Mouse (Mus musculus) midbrain, postnatal 0 days (tissue): Measurements from ENCODE around the gene Hoxb2. TPM values are rescaled to one million over a fixed set of nuclear protein-coding genes. Genes with fewer than 3 reads are reported as not detected.

Experiments used
- ATAC-seq: fragments of 200-750 bp; cut with Nextera tagmentation; 2 replicates; pipeline ENCODE4 v1.8.0; 2017; ENCODE audit warnings: moderate number of reproducible peaks, mild to moderate bottlenecking, moderate TSS enrichment, moderate library complexity; ENCODE audit not compliant: low FRiP score
- DNase-seq: peaks from one replicate; pipeline ENCODE4 v3.0.0-alpha.2; 2015; ENCODE audit warnings: low spot score
- H3K27ac ChIP-seq: fragments of 300-500 bp; sonication (generic); 2 replicates; pipeline ENCODE4 v1.5.1; 2014; ENCODE audit warnings: low read depth, mild to moderate bottlenecking, low read length, mixed read lengths
- H3K27me3 ChIP-seq: fragments of 300-500 bp; sonication (generic); 2 replicates; pipeline ENCODE4 v1.6.1; 2014; ENCODE audit warnings: low read length, control low read depth, mixed read lengths; ENCODE audit not compliant: insufficient read depth
- H3K36me3 ChIP-seq: fragments of 300-500 bp; sonication (generic); 2 replicates; pipeline ENCODE4 v1.6.1; 2014; ENCODE audit warnings: low read length, control low read depth, mixed read lengths; ENCODE audit not compliant: insufficient read depth
- H3K4me1 ChIP-seq: fragments of 300-500 bp; sonication (generic); 2 replicates; pipeline ENCODE4 v1.6.1; 2014; ENCODE audit warnings: mild to moderate bottlenecking, control low read depth, antibody characterized with exemption, low read length, mixed read lengths; ENCODE audit not compliant: insufficient read depth
- H3K4me2 ChIP-seq: fragments of 300-500 bp; sonication (generic); 2 replicates; pipeline ENCODE4 v1.6.1; 2014; ENCODE audit warnings: low read depth, mild to moderate bottlenecking, low read length, mixed read lengths; ENCODE audit not compliant: poor library complexity, severe bottlenecking
- H3K4me3 ChIP-seq: fragments of 300-500 bp; sonication (generic); 2 replicates; pipeline ENCODE4 v1.5.1; 2014; ENCODE audit warnings: low read depth, mild to moderate bottlenecking, low read length, moderate library complexity
- H3K9ac ChIP-seq: fragments of 300-500 bp; sonication (generic); replicated peaks from 2 replicates; pipeline ENCODE4 v1.6.1; 2014; ENCODE audit warnings: mild to moderate bottlenecking, low read length, moderate library complexity, mixed read lengths; ENCODE audit not compliant: poor library complexity, severe bottlenecking
- H3K9me3 ChIP-seq: fragments of 300-500 bp; sonication (generic); 2 replicates; pipeline ENCODE4 v1.6.1; 2016; ENCODE audit warnings: low read length, control low read depth
- CTCF ChIP-seq: IDR thresholded peaks from 2 replicates; pipeline ENCODE4 v1.5.1; 2016; ENCODE audit warnings: antibody characterized with exemption, mild to moderate bottlenecking
- WGBS: fragments of 180-500 bp; shearing (Covaris S2); extraction: QIAGEN DNeasy Blood & Tissue Kit; methylation state at CpG from one replicate; pipeline ENCODE4 v1.1.7; 2014; 5-methylcytosine and 5-hydroxymethylcytosine counted together
- polyA plus RNA-seq: library from polyadenylated mRNA; unstranded; fragments of >200 nt; fragmentation: Nextera tagmentation; extraction: Ambion mirVana; gene quantifications from 2 replicates; pipeline ENCODE4 v1.2.1, GENCODE M21; 2015
- total RNA-seq: library from RNA; depleted of rRNA; stranded (reverse); fragments of >200 nt; gene quantifications from 2 replicates; pipeline ENCODE4 v1.2.3, GENCODE M21; 2014

Gene Hoxb2
- total and polyA plus RNA-seq, 2 experiments from 2014 or later: 1.2 TPM; not detected in 1

DNA sequence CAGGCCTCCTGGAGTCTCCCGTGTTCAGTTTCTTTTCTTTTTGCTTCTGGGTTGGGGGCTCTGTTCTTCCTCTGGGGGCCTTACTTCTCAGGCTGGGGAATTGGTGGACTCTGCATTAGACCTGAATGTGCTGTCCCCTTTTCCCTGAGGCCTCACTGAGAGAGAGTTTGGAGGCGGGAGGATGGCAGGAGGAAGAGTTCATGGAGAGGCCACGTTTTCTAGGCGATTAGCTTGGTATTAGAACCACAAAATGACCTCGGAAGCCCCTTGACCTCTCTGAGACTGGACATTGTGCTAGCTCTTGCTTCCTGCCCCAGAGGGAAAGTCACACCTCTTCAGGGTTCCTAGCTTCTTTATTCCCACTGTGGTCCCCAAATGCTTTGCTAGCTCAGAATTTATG lies 26.2 kb upstream of the Hoxb2 start:
- TF ChIP-seq CTCF: no peak
- no peak overlapping the region for H3K4me3 ChIP-seq
- H3K27ac ChIP-seq: no peak overlapping the region
- peaks cover 99% of the 10 kb centered on the region for H3K27me3 ChIP-seq
- WGBS: 0% methylated on average over 5 of the region's 5 CpGs
- ATAC-seq (no peak), DNase-seq (no peak)
- no peak overlapping the region for H3K9ac ChIP-seq
- no peaks in the 10 kb centered on the region for H3K4me1 ChIP-seq
- H3K9me3 ChIP-seq: no peaks in the 10 kb centered on the region
- no peak overlapping the region for H3K4me2 ChIP-seq
- no peaks in the 10 kb centered on the region for H3K36me3 ChIP-seq

DNA sequence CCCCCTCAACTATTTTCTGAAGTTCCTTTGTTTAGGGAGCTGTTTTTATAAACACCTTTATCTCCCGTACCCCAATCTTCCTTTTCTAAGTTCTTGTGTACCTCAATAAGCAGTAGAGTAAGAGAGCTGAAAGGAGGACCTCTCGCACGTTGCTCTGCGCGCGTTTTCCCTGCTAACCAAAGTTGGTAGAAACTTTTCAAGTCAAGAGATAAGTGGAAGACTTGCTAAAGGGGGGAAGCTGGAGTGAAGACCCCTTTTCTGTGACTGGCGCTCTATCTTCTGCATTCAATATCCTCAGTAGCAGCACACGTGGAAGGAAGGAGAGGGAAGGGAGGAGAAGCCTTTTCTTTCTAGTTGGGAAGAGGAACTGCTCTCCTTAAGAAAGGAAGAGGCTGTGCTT lies 25.4 kb upstream of the Hoxb2 start:
- no peak for DNase-seq
- Histone ChIP-seq H3K4me2 (no peak overlapping the region), H3K4me3 (no peak overlapping the region), H3K27me3 (peaks cover 99% of the 10 kb centered on the region), H3K27ac (no peak overlapping the region), H3K36me3 (no peaks in the 10 kb centered on the region), H3K9me3 (no peaks in the 10 kb centered on the region), H3K9ac (no peak overlapping the region), H3K4me1 (no peaks in the 10 kb centered on the region)
- TF ChIP-seq CTCF: no peak
- ATAC-seq: no peak
- 5% methylated on average over 8 of the region's 8 CpGs for WGBS

- H3K9me3 ChIP-seq: no peaks in the 10 kb centered on the region
- no peak overlapping the region for H3K27ac ChIP-seq
- TF ChIP-seq CTCF: no peak
- no peaks in the 10 kb centered on the region for H3K4me1 ChIP-seq
- DNase-seq (no peak), ATAC-seq (no peak)
- no peaks in the 10 kb centered on the region for H3K36me3 ChIP-seq
- H3K27me3 ChIP-seq: peaks cover 100% of the 10 kb centered on the region
- H3K4me3 ChIP-seq: no peak overlapping the region
- no peak overlapping the region for H3K9ac ChIP-seq
- no peak overlapping the region for H3K4me2 ChIP-seq
- 3% methylated on average over 22 of the region's 22 CpGs for WGBS
Measured at GRCm38 (mm10) chr11:96325747-96326212, 24.5 kb upstream of the Hoxb2 start.

DNA sequence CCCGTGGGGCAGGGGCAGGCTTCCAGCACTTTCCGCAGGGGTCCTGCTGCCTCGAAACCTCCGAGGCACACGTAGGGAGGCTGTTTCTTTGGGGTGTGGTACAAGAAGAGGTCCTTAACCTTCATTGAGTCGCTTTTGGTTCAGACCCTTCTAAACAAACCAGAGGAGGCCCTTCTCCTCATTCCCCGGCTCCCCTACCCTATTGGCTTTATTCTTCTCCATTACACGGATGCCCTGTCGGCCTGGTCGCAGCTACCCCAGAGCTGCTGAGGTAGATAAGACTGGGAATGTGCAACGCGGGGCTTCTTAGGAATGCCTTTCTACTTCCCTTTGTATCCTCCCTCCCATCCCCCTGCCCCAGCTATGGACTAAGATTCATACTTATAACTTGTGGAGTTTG lies 23.6 kb upstream of the Hoxb2 start:
- H3K36me3 ChIP-seq: no peaks in the 10 kb centered on the region
- no peak overlapping the region for H3K4me3 ChIP-seq
- DNase-seq: no peak
- TF ChIP-seq CTCF: no peak
- WGBS: under 1% methylated on average over 12 of the region's 12 CpGs
- no peaks in the 10 kb centered on the region for H3K4me1 ChIP-seq
- no peak overlapping the region for H3K4me2 ChIP-seq
- no peak overlapping the region for H3K9ac ChIP-seq
- peaks cover 100% of the 10 kb centered on the region for H3K27me3 ChIP-seq
- ATAC-seq: no peak
- no peaks in the 10 kb centered on the region for H3K9me3 ChIP-seq
- no peak overlapping the region for H3K27ac ChIP-seq

- H3K36me3 ChIP-seq: no peaks in the 10 kb centered on the region
- WGBS: 3% methylated on average over 7 of the region's 7 CpGs
- no peak overlapping the region for H3K9ac ChIP-seq
- H3K27me3 ChIP-seq: peaks cover 100% of the 10 kb centered on the region
- no peak overlapping the region for H3K27ac ChIP-seq
- H3K9me3 ChIP-seq: no peaks in the 10 kb centered on the region
- ATAC-seq: no peak
- no peak overlapping the region for H3K4me2 ChIP-seq
- no peak for TF ChIP-seq CTCF
- H3K4me1 ChIP-seq: no peaks in the 10 kb centered on the region
- DNase-seq: no peak
- no peak overlapping the region for H3K4me3 ChIP-seq
Measured at GRCm38 (mm10) chr11:96327122-96327521, 23.2 kb upstream of the Hoxb2 start.

DNA sequence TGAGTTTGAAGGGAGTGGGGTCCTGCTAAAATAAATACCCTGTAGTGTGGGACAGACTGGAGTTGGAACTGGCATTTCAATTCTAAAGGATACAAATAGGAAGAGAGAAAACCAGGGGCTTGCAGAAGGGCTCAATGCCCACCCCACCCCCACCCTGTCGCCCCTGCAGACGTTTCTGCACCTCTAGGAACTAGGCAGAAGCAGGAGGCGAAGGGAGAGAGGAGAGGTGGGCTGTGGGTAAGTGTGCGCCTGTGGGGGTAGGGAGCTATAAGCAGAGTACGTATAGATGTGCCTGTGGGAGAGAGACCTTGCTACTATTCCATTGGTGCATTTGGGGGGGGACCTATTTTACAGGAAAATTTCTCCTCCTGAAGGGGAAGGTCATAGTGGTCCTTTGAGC lies 22.6 kb upstream of the Hoxb2 start:
- DNase-seq (no peak), ATAC-seq (no peak)
- TF ChIP-seq CTCF: no peak
- H3K36me3 ChIP-seq: no peaks in the 10 kb centered on the region
- no peak overlapping the region for H3K9ac ChIP-seq
- H3K4me1 ChIP-seq: no peaks in the 10 kb centered on the region
- H3K27ac ChIP-seq: no peak overlapping the region
- H3K4me3 ChIP-seq: no peak overlapping the region
- H3K4me2 ChIP-seq: no peak overlapping the region
- 6% methylated on average over 5 of the region's 5 CpGs for WGBS
- H3K9me3 ChIP-seq: no peaks in the 10 kb centered on the region
- peaks cover 100% of the 10 kb centered on the region for H3K27me3 ChIP-seq
